In the genomic region with DNA sequence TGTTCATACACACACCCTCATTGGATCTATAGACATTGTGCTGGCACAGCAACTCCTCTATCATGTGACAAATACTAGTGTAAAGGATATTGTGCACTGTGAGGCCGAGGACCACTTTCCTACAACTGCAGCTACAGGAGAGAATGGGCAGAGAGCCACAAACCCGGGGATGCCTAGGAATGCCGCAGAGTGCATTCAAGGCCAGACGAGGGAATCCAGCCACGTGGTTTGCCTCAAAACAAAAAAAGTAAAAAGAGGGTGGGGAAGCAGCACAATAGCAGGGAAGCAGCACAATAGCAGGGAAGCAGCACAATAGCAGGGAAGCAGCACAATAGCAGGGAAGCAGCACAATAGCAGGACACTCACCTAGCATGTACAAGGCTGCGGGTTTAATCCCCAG, we compare ENCODE assay signal across 20 mouse cellular contexts.
DNase-seq lines count a peak whose midpoint lies in the region; ATAC-seq and TF ChIP-seq lines count a peak whose summit lies in the region.
"Had no signal": no experiment of that assay in that cellular context is flagged by ENCODE, and none has a peak within 500 bp of the region (broad histone marks: within the 10 kb centered on the region; RNA-seq: fewer than 3 reads in every experiment).

No protein-coding gene starts in this region.

- in situ Hi-C loops in ES-E14 (cut with MboI; ENCODE audit: low sequenced_read_pairs in 2 of 2, unreplicated experiment in 2 of 2), result no loop called here

- no peaks in the 10 kb centered on the region for H3K4me1 ChIP-seq in embryonic facial prominence, embryonic 14.5 days (ENCODE audit: control insufficient read depth, insufficient read depth, low read length)
- no peaks in the 10 kb centered on the region for H3K4me1 ChIP-seq in embryonic facial prominence, embryonic 10.5 days
- no peaks in the 10 kb centered on the region for H3K4me1 ChIP-seq in hindbrain, embryonic 15.5 days (replicated peaks)
- peaks cover 5% of the 10 kb centered on the region; the same call in 1 of the 2 replicates for H3K4me1 ChIP-seq in hindbrain, embryonic 10.5 days (replicated peaks)
- peaks cover 6 to 10% of the 10 kb centered on the region in 2 experiments for H3K4me1 ChIP-seq in ES-E14 (ENCODE audit: control insufficient read depth in 2 of 2, insufficient read depth in 2 of 2, low read length in 2 of 2, poor library complexity in 1 of 2)
- no peaks in the 10 kb centered on the region for H3K4me1 ChIP-seq in lung, postnatal 0 days (ENCODE audit: insufficient read depth, low read depth, low read length)
- H3K4me1 ChIP-seq: heart, embryonic 12.5 days; limb, embryonic 12.5 days had no signal

- no peaks in the 10 kb centered on the region for H3K27me3 ChIP-seq in embryonic facial prominence, embryonic 14.5 days (replicated peaks; ENCODE audit: control insufficient read depth, insufficient read depth, low read length)
- peaks cover 9% of the 10 kb centered on the region; the same call in 1 of the 2 replicates for H3K27me3 ChIP-seq in embryonic facial prominence, embryonic 10.5 days (replicated peaks; ENCODE audit: low read depth, poor library complexity, severe bottlenecking)
- no peaks in the 10 kb centered on the region for H3K27me3 ChIP-seq in hindbrain, embryonic 15.5 days
- peaks cover 3% of the 10 kb centered on the region for H3K27me3 ChIP-seq in hindbrain, embryonic 10.5 days (ENCODE audit: insufficient read depth, poor library complexity, severe bottlenecking)
- H3K27me3 ChIP-seq in lung, postnatal 0 days (replicated peaks; ENCODE audit: insufficient read depth, low read length), result no peaks in the 10 kb centered on the region
- H3K27me3 ChIP-seq: liver, embryonic 13.5 days; neural tube, embryonic 13.5 days had no signal

- peak; percentile 47 for DNase-seq in embryonic facial prominence, embryonic 14.5 days (ENCODE audit: low spot score)
- no peak for DNase-seq in embryonic facial prominence, embryonic 10.5 days (ENCODE audit: low spot score)
- DNase-seq in hindbrain, embryonic 10.5 days (ENCODE audit: low spot score), result no peak
- DNase-seq in ES-E14 (ENCODE audit: low read depth, low spot score), result peak; percentile 60
- DNase-seq in adrenal gland, postnatal 36 days, result peak; percentile 16 to 46
- no peak for DNase-seq in left cerebral cortex, adult 2 months (ENCODE audit: extremely low spot score in 1 of 2, low spot score in 2 of 2)
- no peak for DNase-seq in lung, postnatal 0 days (ENCODE audit: low spot score)
- DNase-seq: cerebellum, adult 11-12 months; gastrocnemius, postnatal 36 days; kidney, postnatal 10 days; liver, embryonic 13.5 days; lung, postnatal 10 days; right cerebral cortex, postnatal 4 days; thymus, postnatal 36 days had no signal

- peak; percentile 33; the same call in 1 of the 2 replicates for ATAC-seq in embryonic facial prominence, embryonic 14.5 days (ENCODE audit: low read depth)
- ATAC-seq in hindbrain, embryonic 15.5 days (ENCODE audit: low FRiP score, low read depth), result peak; percentile 42; the same call in 1 of the 2 replicates
- ATAC-seq in lung, postnatal 0 days, result no peak
- ATAC-seq: intestine, postnatal 0 days had no signal

- no peak overlapping the region for H3K27ac ChIP-seq in embryonic facial prominence, embryonic 14.5 days (replicated peaks; ENCODE audit: low read depth, low read length)
- no peak overlapping the region for H3K27ac ChIP-seq in embryonic facial prominence, embryonic 10.5 days (replicated peaks)
- no peak overlapping the region for H3K27ac ChIP-seq in hindbrain, embryonic 15.5 days (replicated peaks)
- H3K27ac ChIP-seq in hindbrain, embryonic 10.5 days, result no peak overlapping the region
- H3K27ac ChIP-seq in ES-E14 (ENCODE audit: insufficient read depth, low read depth, low read length, poor library complexity, severe bottlenecking), result no peak overlapping the region
- no peak overlapping the region for H3K27ac ChIP-seq in left cerebral cortex, adult 2 months
- H3K27ac ChIP-seq in lung, postnatal 0 days (ENCODE audit: low read length), result no peak overlapping the region
- H3K27ac ChIP-seq: layer of hippocampus, adult 2 months; limb, embryonic 12.5 days; liver, embryonic 13.5 days; neural tube, embryonic 13.5 days had no signal

- intact Hi-C loops in left cerebral cortex, adult 2 months (cut with DNase I), result no loop called here

- H3K4me3 ChIP-seq in embryonic facial prominence, embryonic 14.5 days (ENCODE audit: low read depth, low read length), result no peak overlapping the region
- H3K4me3 ChIP-seq in embryonic facial prominence, embryonic 10.5 days, result no peak overlapping the region
- H3K4me3 ChIP-seq in hindbrain, embryonic 15.5 days, result no peak overlapping the region
- H3K4me3 ChIP-seq in hindbrain, embryonic 10.5 days, result no peak overlapping the region
- no peak overlapping the region for H3K4me3 ChIP-seq in ES-E14 (ENCODE audit: insufficient read depth in 1 of 2, low read depth in 1 of 2, low read length in 2 of 2, poor library complexity in 1 of 2, severe bottlenecking in 1 of 2)
- no peak overlapping the region for H3K4me3 ChIP-seq in left cerebral cortex, adult 2 months
- H3K4me3 ChIP-seq in lung, postnatal 0 days (ENCODE audit: low read depth, low read length), result no peak overlapping the region
- H3K4me3 ChIP-seq: heart, embryonic 12.5 days; layer of hippocampus, adult 2 months; limb, embryonic 12.5 days; liver, embryonic 13.5 days; neural tube, embryonic 13.5 days had no signal

- no peak overlapping the region for H3K4me2 ChIP-seq in embryonic facial prominence, embryonic 14.5 days (ENCODE audit: low read depth, low read length)
- H3K4me2 ChIP-seq in hindbrain, embryonic 15.5 days, result no peak overlapping the region
- H3K4me2 ChIP-seq in lung, postnatal 0 days (replicated peaks; ENCODE audit: low read depth, low read length), result no peak overlapping the region
- H3K4me2 ChIP-seq: heart, embryonic 12.5 days; limb, embryonic 12.5 days; liver, embryonic 13.5 days; neural tube, embryonic 13.5 days had no signal

- H3K9ac ChIP-seq in embryonic facial prominence, embryonic 14.5 days (ENCODE audit: low read depth, low read length), result no peak overlapping the region
- no peak overlapping the region for H3K9ac ChIP-seq in hindbrain, embryonic 15.5 days
- no peak overlapping the region for H3K9ac ChIP-seq in ES-E14 (ENCODE audit: insufficient read depth, low read depth, low read length, poor library complexity, severe bottlenecking)
- no peak overlapping the region for H3K9ac ChIP-seq in lung, postnatal 0 days (replicated peaks; ENCODE audit: low read depth)
- H3K9ac ChIP-seq: heart, embryonic 12.5 days; limb, embryonic 12.5 days; liver, embryonic 13.5 days; neural tube, embryonic 13.5 days had no signal

- H3K36me3 ChIP-seq in embryonic facial prominence, embryonic 14.5 days (ENCODE audit: control insufficient read depth, insufficient read depth, low read length), result no peaks in the 10 kb centered on the region
- no peaks in the 10 kb centered on the region for H3K36me3 ChIP-seq in embryonic facial prominence, embryonic 10.5 days (replicated peaks)
- H3K36me3 ChIP-seq in hindbrain, embryonic 15.5 days, result no peaks in the 10 kb centered on the region
- no peaks in the 10 kb centered on the region for H3K36me3 ChIP-seq in hindbrain, embryonic 10.5 days
- H3K36me3 ChIP-seq in ES-E14 (ENCODE audit: control insufficient read depth, insufficient read depth, low read length, poor library complexity, severe bottlenecking), result no peaks in the 10 kb centered on the region
- H3K36me3 ChIP-seq in lung, postnatal 0 days (ENCODE audit: insufficient read depth, low read length), result no peaks in the 10 kb centered on the region
- H3K36me3 ChIP-seq: heart, embryonic 12.5 days; limb, embryonic 12.5 days; liver, embryonic 13.5 days; neural tube, embryonic 13.5 days had no signal

- TF ChIP-seq CTCF in left cerebral cortex, adult 2 months (IDR thresholded peaks at IDR 0.05), result no peak
- TF ChIP-seq CTCF in lung, postnatal 0 days (IDR thresholded peaks at IDR 0.05), result no peak

- no peak for TF ChIP-seq EP300 in lung, postnatal 0 days (IDR thresholded peaks at IDR 0.05)

- WGBS in embryonic facial prominence, embryonic 14.5 days, result 35% methylated on average over 6 of the region's 6 CpGs
- 31% methylated on average over 6 of the region's 6 CpGs for WGBS in embryonic facial prominence, embryonic 10.5 days
- 6% methylated on average over 6 of the region's 6 CpGs for WGBS in hindbrain, embryonic 15.5 days
- 23% methylated on average over 6 of the region's 6 CpGs for WGBS in hindbrain, embryonic 10.5 days
- 30% methylated on average over 6 of the region's 6 CpGs for whole genome bisulfite sequencing in lung, postnatal 0 days

- no peaks in the 10 kb centered on the region for H3K9me3 ChIP-seq in embryonic facial prominence, embryonic 14.5 days (ENCODE audit: control insufficient read depth, low read length)
- H3K9me3 ChIP-seq in embryonic facial prominence, embryonic 10.5 days, result no peaks in the 10 kb centered on the region
- H3K9me3 ChIP-seq in hindbrain, embryonic 15.5 days, result no peaks in the 10 kb centered on the region
- no peaks in the 10 kb centered on the region for H3K9me3 ChIP-seq in hindbrain, embryonic 10.5 days
- no peaks in the 10 kb centered on the region for H3K9me3 ChIP-seq in ES-E14 (ENCODE audit: control insufficient read depth, insufficient read depth, low read depth, low read length)
- no peaks in the 10 kb centered on the region for H3K9me3 ChIP-seq in lung, postnatal 0 days (ENCODE audit: low read length)
- H3K9me3 ChIP-seq: heart, embryonic 12.5 days; limb, embryonic 12.5 days; liver, embryonic 13.5 days; neural tube, embryonic 13.5 days had no signal

TF ChIP-seq in ES-E14, 5 proteins besides CTCF, POLR2A, EP300 and RAD21:
- no peak for TF ChIP-seq HCFC1 (IDR thresholded peaks at IDR 0.05; ENCODE audit: borderline replicate concordance, insufficient read depth, low read length)
- TF ChIP-seq ZNF384 (IDR thresholded peaks at IDR 0.05; ENCODE audit: low read depth, low read length), result peak; percentile 83

Comparison
In these comparisons a context has a peak if more than half of its experiments do, and no peak if none do; other contexts are left out.
1. DNase-seq: peak in embryonic facial prominence, embryonic 14.5 days (single experiment), ES-E14 (single experiment) and adrenal gland, postnatal 36 days (2 of 2); none in embryonic facial prominence, embryonic 10.5 days (single experiment), hindbrain, embryonic 10.5 days (single experiment), left cerebral cortex, adult 2 months (0 of 2) and lung, postnatal 0 days (single experiment).